Mouse (Mus musculus) kidney, adult 2 months (tissue): ENCODE data around the gene Serpinb9. TPM values are rescaled to one million over a fixed set of nuclear protein-coding genes. Genes with fewer than 3 reads are reported as not detected.

Experiments
- DNase-seq: peaks from one replicate; pipeline ENCODE4 v3.0.0; 2021
- H3K27ac ChIP-seq: fragments of 200-500 bp; 2 replicates; pipeline ENCODE4 v1.5.1; 2012; ENCODE audit warnings: low read depth, low read length, control low read depth, inconsistent platforms; ENCODE audit not compliant: insufficient read depth
- H3K27me3 ChIP-seq: fragments of 200-500 bp; replicated peaks from 2 replicates; pipeline ENCODE4 v1.6.1; 2012; ENCODE audit warnings: mild to moderate bottlenecking, moderate library complexity, low read length, inconsistent platforms; ENCODE audit not compliant: control insufficient read depth, insufficient read depth
- H3K36me3 ChIP-seq: fragments of 200-500 bp; 2 replicates; pipeline ENCODE4 v1.6.1; 2012; ENCODE audit warnings: mild to moderate bottlenecking, moderate library complexity, low read length, inconsistent platforms; ENCODE audit not compliant: control insufficient read depth, insufficient read depth
- H3K4me1 ChIP-seq: fragments of 200-500 bp; 2 replicates; pipeline ENCODE4 v1.6.1; 2011; ENCODE audit warnings: low read length; ENCODE audit not compliant: control insufficient read depth, insufficient read depth
- H3K4me3 ChIP-seq: fragments of 200-500 bp; 2 replicates; pipeline ENCODE4 v1.5.1; 2011; ENCODE audit warnings: mild to moderate bottlenecking, low read depth, low read length, control low read depth; ENCODE audit not compliant: insufficient read depth
- CTCF ChIP-seq: fragments of 200-500 bp; conservative IDR thresholded peaks from 2 replicates; pipeline ENCODE4 v1.5.1; 2011; ENCODE audit warnings: low read depth, mild to moderate bottlenecking, control low read depth, low read length, moderate library complexity, mixed read lengths; ENCODE audit not compliant: insufficient read depth, insufficient read length
- POLR2A ChIP-seq: fragments of 200-500 bp; IDR thresholded peaks from one replicate; pipeline ENCODE4 v1.6.1; 2011; ENCODE audit warnings: low read depth, low read length, control low read depth
- WGBS: fragments of 180-500 bp; shearing (Covaris S2); methylation state at CpG from one replicate; pipeline ENCODE4 v1.1.7; 2018; 5-methylcytosine and 5-hydroxymethylcytosine counted together
- polyA plus RNA-seq: library from polyadenylated mRNA; depleted of rRNA; stranded (reverse); fragments of >200 nt; gene quantifications from 2 replicates; pipeline ENCODE4 v1.2.3, GENCODE M21; 2012

Serpinb9 gene
- polyA plus RNA-seq, 1 experiment, result 14.2 TPM

GRCm38 (mm10) chr13:32975710-32976109 is 27.3 kb upstream of the Serpinb9 start:
- no peak overlapping the region for H3K4me3 ChIP-seq

DNA sequence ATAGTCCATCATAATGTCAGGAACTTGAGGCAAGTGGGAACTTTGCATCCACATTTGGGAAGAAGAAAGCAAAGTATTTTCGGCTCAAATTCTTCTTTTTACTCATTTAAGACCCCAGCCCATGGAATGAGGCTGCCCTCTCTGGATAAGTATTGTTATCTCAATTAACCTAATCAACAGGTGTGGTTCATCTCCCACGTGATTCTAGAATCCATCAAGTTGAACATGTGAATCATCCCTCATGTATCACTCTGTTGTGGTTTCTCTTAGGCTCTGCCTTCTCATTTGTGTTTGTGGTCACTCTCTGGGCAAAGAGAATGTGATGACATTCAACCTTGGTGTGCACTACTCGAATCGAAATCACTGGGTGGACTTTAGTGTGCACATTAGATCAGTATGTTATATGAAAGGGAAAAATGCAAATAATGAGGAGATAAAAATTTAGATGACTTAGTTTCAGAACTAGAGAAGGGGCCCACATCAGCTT is 20.5 kb upstream of the Serpinb9 start:
- Histone ChIP-seq H3K36me3 (no peaks in the 10 kb centered on the region), H3K27me3 (no peaks in the 10 kb centered on the region), H3K4me3 (no peak overlapping the region), H3K4me1 (no peaks in the 10 kb centered on the region), H3K27ac (no peak overlapping the region)
- no peak for DNase-seq
- TF ChIP-seq CTCF (no peak), POLR2A (no peak)
- 82% methylated on average over 4 of the region's 4 CpGs for WGBS

More at GRCm38 (mm10) chr13:32975710-32976109, 27.3 kb upstream of the Serpinb9 start:
- H3K27me3 ChIP-seq, result no peaks in the 10 kb centered on the region
- DNase-seq, result no peak
- WGBS, result 79% methylated on average over 2 of the region's 2 CpGs
- no peaks in the 10 kb centered on the region for H3K4me1 ChIP-seq
- H3K27ac ChIP-seq, result peak overlapping the region; percentile 5; the same call in 1 of the 2 replicates
- no peaks in the 10 kb centered on the region for H3K36me3 ChIP-seq
- TF ChIP-seq CTCF (no peak), POLR2A (no peak)

DNA sequence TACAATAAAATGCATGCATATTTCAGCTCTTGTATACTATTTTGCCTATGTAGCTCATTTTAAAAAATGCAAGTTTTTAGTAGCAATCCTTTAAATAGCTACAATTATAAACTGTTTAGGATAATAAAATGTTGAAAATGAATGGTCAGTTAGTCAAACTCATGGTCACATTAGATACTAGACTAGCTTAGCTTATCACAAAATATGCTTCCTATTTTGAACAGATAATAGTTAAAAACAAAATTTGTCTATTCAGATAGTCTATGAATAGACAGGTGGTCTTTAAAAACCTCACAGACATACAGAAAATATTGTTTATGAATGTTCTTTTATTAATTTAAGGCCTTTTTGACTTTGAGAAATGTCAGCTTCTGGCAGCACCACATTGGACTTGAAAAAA is 16.8 kb upstream of the Serpinb9 start:
- no peak overlapping the region for H3K4me3 ChIP-seq
- no peaks in the 10 kb centered on the region for H3K4me1 ChIP-seq
- no peaks in the 10 kb centered on the region for H3K36me3 ChIP-seq
- no peak for DNase-seq
- H3K27ac ChIP-seq, result no peak overlapping the region
- no peak for TF ChIP-seq POLR2A
- H3K27me3 ChIP-seq, result no peaks in the 10 kb centered on the region

DNA sequence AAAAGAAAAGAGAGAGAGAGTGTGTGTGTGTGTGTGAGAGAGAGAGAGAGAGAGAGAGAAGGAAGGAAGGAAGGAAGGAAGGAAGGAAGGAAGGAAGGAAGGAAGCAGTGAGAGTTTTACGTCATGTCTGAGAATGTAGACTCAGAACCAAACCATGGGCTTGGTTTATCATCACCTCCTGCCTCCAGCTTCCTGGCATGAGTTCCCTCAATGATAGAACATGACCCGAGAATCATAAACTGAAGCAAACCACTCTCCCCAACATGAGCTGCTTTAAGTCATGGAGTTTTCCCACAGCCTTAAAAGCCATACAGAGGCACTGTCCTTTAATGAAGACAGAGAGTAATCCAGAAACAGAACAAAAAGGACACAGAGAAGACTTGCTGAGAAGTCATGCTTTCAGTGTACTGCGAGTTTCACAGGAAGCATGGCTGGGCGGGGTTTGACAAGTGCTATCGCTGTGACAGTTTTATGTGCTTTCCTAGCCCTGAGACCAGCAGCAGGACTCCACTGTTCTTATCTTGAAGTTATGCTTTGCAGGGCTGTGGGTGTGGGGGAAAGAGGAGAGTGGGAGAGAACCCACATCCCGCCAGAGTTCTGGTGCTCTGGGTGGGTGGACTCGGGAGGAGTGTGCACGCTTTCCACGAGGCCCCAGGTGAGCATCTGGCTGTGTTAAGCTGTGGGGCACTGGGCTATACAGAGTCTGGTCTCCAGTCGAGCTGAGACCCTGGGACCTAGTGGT is 9.7 kb upstream of the Serpinb9 start:
- Histone ChIP-seq H3K36me3 (no peaks in the 10 kb centered on the region), H3K4me3 (no peak overlapping the region), H3K27me3 (no peaks in the 10 kb centered on the region), H3K27ac (no peak overlapping the region), H3K4me1 (no peaks in the 10 kb centered on the region)
- no peak for TF ChIP-seq POLR2A
- TF ChIP-seq CTCF, result no peak
- WGBS, result 38% methylated on average over 10 of the region's 10 CpGs
- peak; percentile 20 for DNase-seq

- H3K4me3 ChIP-seq, result no peak overlapping the region
- no peaks in the 10 kb centered on the region for H3K27me3 ChIP-seq
- 84% methylated on average over 2 of the region's 2 CpGs for WGBS
- H3K4me1 ChIP-seq, result no peaks in the 10 kb centered on the region
- TF ChIP-seq POLR2A (no peak), CTCF (no peak)
- H3K27ac ChIP-seq, result no peak overlapping the region
- no peak for DNase-seq
- H3K36me3 ChIP-seq, result no peaks in the 10 kb centered on the region
Measured at GRCm38 (mm10) chr13:32993894-32994242, 9.2 kb upstream of the Serpinb9 start.

DNA sequence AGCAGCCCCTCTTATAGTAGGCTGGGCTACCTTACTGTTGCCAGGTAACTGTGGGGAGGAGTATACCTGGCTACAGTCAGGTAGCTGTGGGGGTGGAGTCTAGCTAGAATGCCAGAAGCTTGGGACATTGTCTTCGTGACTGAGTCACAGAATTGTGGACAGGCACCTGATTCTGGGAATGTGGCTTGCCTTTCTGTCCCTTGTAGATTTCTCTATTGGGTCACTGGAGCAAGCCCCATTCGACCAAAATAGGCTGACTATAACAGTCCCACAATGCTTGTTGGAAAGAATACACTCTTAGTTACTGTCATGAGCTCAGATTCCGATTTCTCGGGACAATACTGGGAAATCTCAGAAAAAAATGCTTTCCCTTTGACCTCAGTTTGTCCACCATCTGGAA is 8.0 kb upstream of the Serpinb9 start:
- H3K27ac ChIP-seq, result no peak overlapping the region
- TF ChIP-seq CTCF (no peak), POLR2A (no peak)
- H3K4me3 ChIP-seq, result no peak overlapping the region
- 65% methylated on average over 4 of the region's 4 CpGs for WGBS
- no peaks in the 10 kb centered on the region for H3K27me3 ChIP-seq
- DNase-seq, result peak; percentile 45
- no peaks in the 10 kb centered on the region for H3K36me3 ChIP-seq
- H3K4me1 ChIP-seq, result no peaks in the 10 kb centered on the region

DNA sequence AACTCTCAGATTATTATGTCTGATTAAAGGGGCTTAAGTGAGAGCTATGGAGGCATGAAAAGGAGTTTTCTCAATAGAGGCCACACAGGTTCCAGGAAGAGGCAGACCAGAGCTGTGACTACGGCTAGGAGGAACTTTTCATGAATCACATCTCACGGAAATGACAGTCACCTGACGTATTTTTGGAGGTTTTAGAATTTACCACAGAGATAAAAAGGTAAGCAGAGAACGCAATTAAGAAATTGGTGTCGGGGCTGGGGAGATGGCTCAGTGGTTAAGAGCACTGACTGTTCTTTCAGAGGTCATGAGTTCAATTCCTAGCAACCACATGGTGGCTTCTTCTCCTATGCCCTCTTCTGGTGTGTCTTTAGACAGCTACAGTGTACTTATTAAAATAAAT is 1.7 kb upstream of the Serpinb9 start:
- no peak for DNase-seq
- Histone ChIP-seq H3K4me1 (no peaks in the 10 kb centered on the region), H3K36me3 (no peaks in the 10 kb centered on the region), H3K27ac (no peak overlapping the region), H3K27me3 (no peaks in the 10 kb centered on the region), H3K4me3 (no peak overlapping the region)
- TF ChIP-seq CTCF, result no peak
- TF ChIP-seq POLR2A, result no peak
- 89% methylated on average over 5 of the region's 5 CpGs for WGBS
